Mouse (Mus musculus) lung, embryonic 16.5 days (tissue): ENCODE results near the gene Spp1. TPM values are rescaled to one million over a fixed set of nuclear protein-coding genes. Genes with fewer than 3 reads are reported as not detected.

Experiments used
- ATAC-seq: fragments of 200-750 bp; cut with Nextera tagmentation; 2 replicates; pipeline ENCODE4 v1.8.0; 2017; ENCODE audit warnings: low read depth, mild to moderate bottlenecking, moderate library complexity
- H3K27ac ChIP-seq: fragments of 300-500 bp; sonication (generic); 2 replicates; pipeline ENCODE4 v1.5.1; 2014; ENCODE audit warnings: mild to moderate bottlenecking, control low read depth, low read length
- H3K27me3 ChIP-seq: fragments of 300-500 bp; sonication (generic); 2 replicates; pipeline ENCODE4 v1.6.1; 2014; ENCODE audit warnings: low read depth, low read length, mixed read lengths; ENCODE audit not compliant: control insufficient read depth, insufficient read depth
- H3K36me3 ChIP-seq: fragments of 300-500 bp; sonication (generic); 2 replicates; pipeline ENCODE4 v1.6.1; 2014; ENCODE audit warnings: low read length; ENCODE audit not compliant: control insufficient read depth, insufficient read depth
- H3K4me1 ChIP-seq: fragments of 300-500 bp; sonication (generic); replicated peaks from 2 replicates; pipeline ENCODE4 v1.6.1; 2014; ENCODE audit warnings: low read length, mixed read lengths; ENCODE audit not compliant: control insufficient read depth, insufficient read depth
- H3K4me2 ChIP-seq: fragments of 300-500 bp; sonication (generic); 2 replicates; pipeline ENCODE4 v1.6.1; 2014; ENCODE audit warnings: low read depth, low read length, control low read depth
- H3K4me3 ChIP-seq: fragments of 300-500 bp; sonication (generic); 2 replicates; pipeline ENCODE4 v1.5.1; 2014; ENCODE audit warnings: mild to moderate bottlenecking, low read length, control low read depth
- H3K9ac ChIP-seq: fragments of 300-500 bp; sonication (generic); 2 replicates; pipeline ENCODE4 v1.6.1; 2014; ENCODE audit warnings: low read length, control low read depth
- H3K9me3 ChIP-seq: fragments of 300-500 bp; sonication (generic); 2 replicates; pipeline ENCODE4 v1.6.1; 2016; ENCODE audit warnings: low read length; ENCODE audit not compliant: control insufficient read depth
- WGBS: fragments of 180-500 bp; shearing (Covaris S2); extraction: QIAGEN DNeasy Blood & Tissue Kit; methylation state at CpG from one replicate; pipeline ENCODE4 v1.1.7; 2014; 5-methylcytosine and 5-hydroxymethylcytosine counted together
- polyA plus RNA-seq: library from polyadenylated mRNA; unstranded; fragments of >200 nt; fragmentation: Nextera tagmentation; extraction: Ambion mirVana; gene quantifications from 2 replicates; pipeline ENCODE4 v1.2.1, GENCODE M21; 2015

The Spp1 gene
- 4.5 and 90.3 TPM in 2 replicates for polyA plus RNA-seq

- Histone ChIP-seq H3K4me1 (no peaks in the 10 kb centered on the region), H3K4me3 (no peak within 1 kb of the TSS), H3K36me3 (no peaks in the 10 kb centered on the region), H3K27ac (no peak within 1 kb of the TSS), H3K9ac (no peak within 1 kb of the TSS), H3K4me2 (no peak within 1 kb of the TSS), H3K9me3 (no peaks in the 10 kb centered on the region), H3K27me3 (no peaks in the 10 kb centered on the region)
- no peak for ATAC-seq
- whole genome bisulfite sequencing = 55% methylated on average over 7 of the region's 7 CpGs
These were observed at the start of gene Spp1 for GRCm38 (mm10) chr5:104434835-104435301. TSS of gene Spp1 (plus strand) at chr5:104435118.

DNA sequence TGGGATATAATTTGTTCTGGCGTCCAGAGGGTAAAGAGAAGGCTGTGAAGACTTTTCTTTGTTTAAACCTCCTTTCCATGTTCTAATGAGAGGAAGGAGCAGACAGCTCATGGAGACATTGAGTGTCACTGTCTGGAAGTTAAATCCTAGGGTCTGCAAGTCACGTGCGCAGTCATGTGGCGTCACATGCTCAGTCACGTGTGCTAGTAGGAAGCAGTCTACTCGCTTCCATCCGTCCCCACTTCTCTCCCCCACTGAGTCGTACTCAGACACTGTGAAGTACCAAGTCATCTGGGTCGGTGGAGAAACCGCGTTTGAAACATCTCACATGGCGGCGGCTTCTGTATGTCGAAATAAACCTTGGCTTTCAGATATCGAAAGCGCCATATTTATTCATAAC is 49.4 kb upstream of the Spp1 start:
- Histone ChIP-seq H3K27me3 (no peaks in the 10 kb centered on the region), H3K9me3 (no peaks in the 10 kb centered on the region), H3K36me3 (no peaks in the 10 kb centered on the region), H3K4me3 (no peak overlapping the region), H3K4me1 (no peaks in the 10 kb centered on the region), H3K9ac (no peak overlapping the region), H3K27ac (no peak overlapping the region), H3K4me2 (no peak overlapping the region)
- no peak for ATAC-seq
- WGBS = 92% methylated on average over 16 of the region's 16 CpGs

- Histone ChIP-seq H3K4me3 (no peak overlapping the region), H3K27ac (no peak overlapping the region), H3K4me2 (no peak overlapping the region), H3K36me3 (no peaks in the 10 kb centered on the region), H3K9ac (no peak overlapping the region), H3K27me3 (no peaks in the 10 kb centered on the region), H3K4me1 (no peaks in the 10 kb centered on the region), H3K9me3 (no peaks in the 10 kb centered on the region)
- peak; percentile 69 for ATAC-seq
- WGBS = 46% methylated on average over 5 of the region's 5 CpGs
These were observed 48.0 kb upstream of the Spp1 start for GRCm38 (mm10) chr5:104386908-104387307.

DNA sequence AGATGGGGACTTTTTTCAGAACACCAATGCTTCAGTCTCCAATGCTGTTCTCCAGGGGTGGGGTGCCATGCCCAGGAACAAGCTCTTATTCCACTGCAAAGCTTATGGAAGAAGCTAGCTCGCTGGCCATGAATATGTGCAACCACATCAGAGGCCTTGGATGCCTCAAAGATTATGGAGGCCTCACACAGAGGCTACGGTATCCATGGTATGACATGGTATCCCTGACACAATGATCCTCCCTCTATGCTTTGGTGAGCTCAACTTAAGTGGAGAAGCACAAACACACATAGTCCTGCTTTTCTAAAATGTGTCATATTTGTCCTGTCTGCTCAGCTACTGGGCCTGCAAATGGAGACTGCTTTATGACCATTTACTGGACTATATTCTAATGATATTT is 44.0 kb upstream of the Spp1 start:
- no peak for ATAC-seq

GRCm38 (mm10) chr5:104392784-104393183 is 42.1 kb upstream of the Spp1 start:
- H3K4me3 ChIP-seq = no peak overlapping the region
- no peaks in the 10 kb centered on the region for H3K9me3 ChIP-seq
- H3K4me2 ChIP-seq = no peak overlapping the region
- no peak for ATAC-seq
- no peaks in the 10 kb centered on the region for H3K36me3 ChIP-seq
- WGBS = 69% methylated on average over 5 of the region's 5 CpGs
- H3K4me1 ChIP-seq = no peaks in the 10 kb centered on the region
- H3K9ac ChIP-seq = no peak overlapping the region
- no peak overlapping the region for H3K27ac ChIP-seq
- no peaks in the 10 kb centered on the region for H3K27me3 ChIP-seq

More for the DNA sequence above, 44.0 kb upstream of the Spp1 start:
- Histone ChIP-seq H3K27me3 (no peaks in the 10 kb centered on the region), H3K36me3 (no peaks in the 10 kb centered on the region), H3K4me2 (no peak overlapping the region), H3K9ac (no peak overlapping the region), H3K4me3 (no peak overlapping the region), H3K27ac (no peak overlapping the region), H3K9me3 (no peaks in the 10 kb centered on the region), H3K4me1 (no peaks in the 10 kb centered on the region)
- WGBS = 79% methylated on average over 2 of the region's 2 CpGs

DNA sequence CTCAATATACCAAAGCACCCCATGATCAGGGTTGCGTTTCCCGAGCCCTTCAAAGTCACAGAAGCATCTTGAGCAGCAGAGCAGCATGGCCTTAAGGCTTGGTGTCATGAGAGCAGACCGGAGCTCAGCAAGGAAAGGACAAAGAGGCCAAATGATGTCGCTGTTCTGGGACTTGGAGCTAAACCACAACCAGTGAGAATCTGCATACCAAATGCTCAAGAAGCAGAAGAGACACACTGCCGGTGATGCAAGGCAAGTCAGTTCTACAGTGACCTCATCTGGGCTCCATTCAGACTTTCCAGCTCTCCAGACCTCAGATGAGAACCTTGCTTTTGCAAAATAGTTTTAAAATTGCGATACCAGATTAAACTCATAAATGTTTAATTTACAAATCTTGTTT is 38.6 kb upstream of the Spp1 start:
- Histone ChIP-seq H3K4me2 (no peak overlapping the region), H3K27ac (no peak overlapping the region), H3K9me3 (no peaks in the 10 kb centered on the region), H3K27me3 (no peaks in the 10 kb centered on the region), H3K4me3 (no peak overlapping the region), H3K9ac (no peak overlapping the region), H3K36me3 (no peaks in the 10 kb centered on the region), H3K4me1 (no peaks in the 10 kb centered on the region)
- no peak for ATAC-seq
- 80% methylated on average over 6 of the region's 6 CpGs for WGBS

- H3K4me2 ChIP-seq = no peak overlapping the region
- ATAC-seq = no peak
- H3K9me3 ChIP-seq = no peaks in the 10 kb centered on the region
- H3K4me3 ChIP-seq = no peak overlapping the region
- no peaks in the 10 kb centered on the region for H3K36me3 ChIP-seq
- 76% methylated on average over 1 of the region's 1 CpGs for WGBS
- no peaks in the 10 kb centered on the region for H3K4me1 ChIP-seq
- H3K27ac ChIP-seq = no peak overlapping the region
- no peak overlapping the region for H3K9ac ChIP-seq
- H3K27me3 ChIP-seq = no peaks in the 10 kb centered on the region
These were observed 36.9 kb upstream of the Spp1 start for GRCm38 (mm10) chr5:104398001-104398400.

DNA sequence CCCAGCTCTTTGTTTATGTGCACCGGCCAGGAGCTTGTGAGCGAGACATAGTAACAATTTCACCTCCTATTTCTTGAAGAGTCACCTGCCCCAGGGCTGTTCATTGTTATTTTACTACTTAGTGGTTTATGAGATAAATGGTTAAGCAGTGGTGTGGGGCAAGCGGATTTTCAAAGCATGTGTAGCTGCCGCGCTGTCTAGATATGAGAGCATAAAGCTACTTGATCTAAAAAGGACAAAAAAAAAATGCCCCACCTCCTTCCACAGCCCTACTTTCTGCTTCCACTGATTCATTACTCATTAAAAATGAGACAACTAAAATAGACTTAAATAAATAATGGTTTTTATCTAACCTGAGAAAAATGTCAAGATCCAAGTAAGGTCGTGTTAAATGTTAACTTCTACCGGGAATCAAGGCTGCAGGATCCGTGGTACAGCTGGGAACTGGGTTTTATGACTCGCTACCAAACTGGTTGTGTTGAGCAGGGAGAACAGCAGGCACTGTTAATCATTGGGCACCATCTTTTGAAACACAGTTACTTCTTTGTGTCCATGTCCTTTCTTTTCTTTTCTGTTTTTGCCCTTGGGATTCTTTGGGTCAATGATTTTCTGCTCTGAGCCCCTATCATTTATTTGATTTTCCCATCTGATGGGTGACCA is 35.5 kb upstream of the Spp1 start:
- H3K9ac ChIP-seq = no peak overlapping the region
- no peak overlapping the region for H3K27ac ChIP-seq
- no peak overlapping the region for H3K4me3 ChIP-seq
- H3K36me3 ChIP-seq = no peaks in the 10 kb centered on the region
- no peaks in the 10 kb centered on the region for H3K9me3 ChIP-seq
- peak overlapping the region; percentile 8; the same call in 1 of the 2 replicates for H3K4me2 ChIP-seq
- H3K4me1 ChIP-seq = no peaks in the 10 kb centered on the region
- no peak for ATAC-seq
- WGBS = 29% methylated on average over 9 of the region's 9 CpGs
- H3K27me3 ChIP-seq = no peaks in the 10 kb centered on the region

GRCm38 (mm10) chr5:104399970-104400369 is 34.9 kb upstream of the Spp1 start:
- no peak for ATAC-seq
- Histone ChIP-seq H3K4me1 (no peaks in the 10 kb centered on the region), H3K4me2 (no peak overlapping the region), H3K36me3 (no peaks in the 10 kb centered on the region), H3K27me3 (no peaks in the 10 kb centered on the region), H3K9me3 (no peaks in the 10 kb centered on the region), H3K4me3 (no peak overlapping the region), H3K27ac (no peak overlapping the region), H3K9ac (no peak overlapping the region)
- 12% methylated on average over 1 of the region's 1 CpGs for WGBS
